Mouse (Mus musculus) CH12.LX (cell line): ENCODE data around the gene Pitpnm2. TPM values are rescaled to one million over a fixed set of nuclear protein-coding genes. Genes with fewer than 3 reads are reported as not detected.

Experiments
- DNase-seq: peaks from one replicate; pipeline ENCODE4 v3.0.0-alpha.2; 2013; ENCODE audit errors: extremely low read depth
- H3K27ac ChIP-seq: 2 replicates; pipeline ENCODE4 v1.5.1; 2012; ENCODE audit warnings: low read depth, mild to moderate bottlenecking, control low read depth, moderate library complexity; ENCODE audit not compliant: insufficient read depth
- H3K27me3 ChIP-seq: replicated peaks from 2 replicates; pipeline ENCODE3; 2012; ENCODE audit warnings: inconsistent platforms
- H3K36me3 ChIP-seq, 2 experiments: replicated peaks in 1 of 2; 2 replicates each; pipeline versions ENCODE3 to v1.6.1; 2012; ENCODE audit warnings: inconsistent platforms in 1 of 2, low read length in 1 of 2, mild to moderate bottlenecking in 1 of 2, mixed read lengths in 1 of 2, moderate library complexity in 1 of 2; ENCODE audit not compliant: control insufficient read depth in 1 of 2, insufficient read depth in 1 of 2
- H3K4me1 ChIP-seq, 2 experiments: 2 replicates each; pipeline ENCODE4 v1.6.1; 2012; ENCODE audit warnings: inconsistent platforms in 1 of 2, moderate library complexity in 1 of 2; ENCODE audit not compliant: insufficient read depth in 2 of 2, control insufficient read depth in 1 of 2
- H3K4me2 ChIP-seq: 2 replicates; pipeline ENCODE4 v1.6.1; 2012; ENCODE audit warnings: low read depth, mild to moderate bottlenecking, control low read depth; ENCODE audit not compliant: poor library complexity, insufficient read depth, severe bottlenecking
- H3K4me3 ChIP-seq, 3 experiments: fragments of 150-350 bp in 1 of 3; sonication (generic) in 1 of 3; replicated peaks in 1 of 3; 2 replicates each; pipeline versions ENCODE3 to v1.5.1; 2011 to 2012; ENCODE audit warnings: low read depth in 2 of 3, low read length in 2 of 3, mild to moderate bottlenecking in 2 of 3, moderate library complexity in 2 of 3, control low read depth in 1 of 3, improper control_type of control experiment in 1 of 3, inconsistent platforms in 1 of 3, mixed read lengths in 1 of 3; ENCODE audit not compliant: poor library complexity in 1 of 3
- H3K79me2 ChIP-seq: replicated peaks from 2 replicates; pipeline ENCODE4 v1.6.1; 2012; ENCODE audit warnings: mild to moderate bottlenecking, moderate library complexity; ENCODE audit not compliant: control insufficient read depth, poor library complexity, insufficient read depth, severe bottlenecking; ENCODE audit errors: extremely low read depth
- H3K9ac ChIP-seq: 2 replicates; pipeline ENCODE4 v1.6.1; 2012; ENCODE audit warnings: low read depth, mild to moderate bottlenecking, control low read depth, moderate library complexity; ENCODE audit not compliant: insufficient read depth
- H3K9me3 ChIP-seq: replicated peaks from 2 replicates; pipeline ENCODE3; 2012; ENCODE audit warnings: low read length, inconsistent platforms, mixed read lengths
- BHLHE40 ChIP-seq: IDR thresholded peaks from 2 replicates; pipeline ENCODE4 v1.6.1; 2011; ENCODE audit warnings: mild to moderate bottlenecking, low read depth, low read length, improper control_type of control experiment
- CHD2 ChIP-seq: IDR thresholded peaks from 2 replicates; pipeline ENCODE4 v1.6.1; 2011; ENCODE audit warnings: low read length, improper control_type of control experiment
- CTCF ChIP-seq, 2 experiments: IDR thresholded peaks in 1 of 2; conservative IDR thresholded peaks in 1 of 2; 2 replicates each; pipeline ENCODE4 v1.5.1; 2011 to 2012; ENCODE audit warnings: low read depth in 2 of 2, low read length in 2 of 2, improper control_type of control experiment in 1 of 2, inconsistent platforms in 1 of 2, mild to moderate bottlenecking in 1 of 2, moderate library complexity in 1 of 2
- E2F4 ChIP-seq: IDR thresholded peaks from 2 replicates; pipeline ENCODE4 v1.6.1; 2011; ENCODE audit warnings: low read depth, low read length, improper control_type of control experiment; ENCODE audit not compliant: insufficient replicate concordance
- ETS1 ChIP-seq: conservative IDR thresholded peaks from 2 replicates; pipeline ENCODE4 v1.6.1; 2012; ENCODE audit warnings: low read depth, mild to moderate bottlenecking, inconsistent platforms, low read length, improper control_type of control experiment, moderate library complexity
- IRF4 ChIP-seq: IDR thresholded peaks from 2 replicates; pipeline ENCODE4 v1.6.1; 2014; ENCODE audit warnings: low read depth, mild to moderate bottlenecking, inconsistent platforms, low read length, improper control_type of control experiment
- JUN ChIP-seq: IDR thresholded peaks from 2 replicates; pipeline ENCODE4 v1.6.1; 2011; ENCODE audit warnings: low read depth, mild to moderate bottlenecking, low read length, improper control_type of control experiment, moderate library complexity; ENCODE audit not compliant: insufficient read depth
- KAT2A ChIP-seq: IDR thresholded peaks from 2 replicates; pipeline ENCODE4 v1.6.1; 2012; ENCODE audit warnings: low read length, improper control_type of control experiment, inconsistent platforms; ENCODE audit not compliant: insufficient replicate concordance
- MAFK ChIP-seq: IDR thresholded peaks from 2 replicates; pipeline ENCODE4 v1.6.1; 2011; ENCODE audit warnings: low read length, improper control_type of control experiment; ENCODE audit not compliant: insufficient replicate concordance
- MAZ ChIP-seq: IDR thresholded peaks from 2 replicates; pipeline ENCODE4 v1.6.1; 2012; ENCODE audit warnings: low read depth, mild to moderate bottlenecking, inconsistent platforms, low read length, improper control_type of control experiment, moderate library complexity
- MEF2A ChIP-seq: IDR thresholded peaks from 2 replicates; pipeline ENCODE4 v1.6.1; 2014; ENCODE audit warnings: low read depth, mild to moderate bottlenecking, inconsistent platforms, low read length, improper control_type of control experiment, borderline replicate concordance
- MXI1 ChIP-seq: IDR thresholded peaks from 2 replicates; pipeline ENCODE4 v1.6.1; 2011; ENCODE audit warnings: mild to moderate bottlenecking, low read depth, low read length, improper control_type of control experiment
- MYC ChIP-seq: IDR thresholded peaks from 2 replicates; pipeline ENCODE4 v1.6.1; 2011; ENCODE audit warnings: low read depth, mild to moderate bottlenecking, improper control_type of control experiment, low read length
- NELFE ChIP-seq: IDR thresholded peaks from 2 replicates; pipeline ENCODE4 v1.6.1; 2011; ENCODE audit warnings: low read depth, low read length, improper control_type of control experiment
- NRF1 ChIP-seq: IDR thresholded peaks from 2 replicates; pipeline ENCODE4 v1.6.1; 2014; ENCODE audit warnings: low read depth, mild to moderate bottlenecking, inconsistent platforms, low read length, improper control_type of control experiment, moderate library complexity
- PAX5 ChIP-seq: IDR thresholded peaks from 2 replicates; pipeline ENCODE4 v1.6.1; 2012; ENCODE audit warnings: low read length, inconsistent platforms, mixed read lengths
- POLR2A ChIP-seq: IDR thresholded peaks from 2 replicates; pipeline ENCODE4 v1.6.1; 2011; ENCODE audit warnings: low read depth, mild to moderate bottlenecking, improper control_type of control experiment, low read length
- POLR2AphosphoS2 ChIP-seq: IDR thresholded peaks from 2 replicates; pipeline ENCODE4 v1.6.1; 2011; ENCODE audit warnings: low read depth, low read length, improper control_type of control experiment
- RAD21 ChIP-seq: IDR thresholded peaks from 2 replicates; pipeline ENCODE4 v1.6.1; 2011; ENCODE audit warnings: low read depth, mild to moderate bottlenecking, low read length, improper control_type of control experiment, moderate library complexity
- RCOR1 ChIP-seq: conservative IDR thresholded peaks from 2 replicates; pipeline ENCODE4 v1.6.1; 2012; ENCODE audit warnings: low read depth, mild to moderate bottlenecking, inconsistent platforms, low read length, improper control_type of control experiment
- SIN3A ChIP-seq: IDR thresholded peaks from 2 replicates; pipeline ENCODE4 v1.6.1; 2012; ENCODE audit warnings: low read length, improper control_type of control experiment, inconsistent platforms
- TCF12 ChIP-seq: IDR thresholded peaks from 2 replicates; pipeline ENCODE4 v1.6.1; 2014; ENCODE audit warnings: low read depth, mild to moderate bottlenecking, inconsistent platforms, low read length, improper control_type of control experiment
- USF1 ChIP-seq: IDR thresholded peaks from 2 replicates; pipeline ENCODE4 v1.6.1; 2014; ENCODE audit warnings: low read depth, mild to moderate bottlenecking, inconsistent platforms, low read length, improper control_type of control experiment
- USF2 ChIP-seq: conservative IDR thresholded peaks from 2 replicates; pipeline ENCODE4 v1.6.1; 2011; ENCODE audit warnings: low read depth, low read length, improper control_type of control experiment
- ZKSCAN1 ChIP-seq: IDR thresholded peaks from 2 replicates; pipeline ENCODE4 v1.6.1; 2012; ENCODE audit warnings: low read depth, inconsistent platforms, low read length, improper control_type of control experiment, borderline replicate concordance
- ZMIZ1 ChIP-seq: IDR thresholded peaks from 2 replicates; pipeline ENCODE4 v1.6.1; 2012; ENCODE audit warnings: low read depth, mild to moderate bottlenecking, inconsistent platforms, low read length, improper control_type of control experiment
- ZNF384 ChIP-seq: IDR thresholded peaks from 2 replicates; pipeline ENCODE4 v1.6.1; 2012; ENCODE audit warnings: low read depth, low read length, improper control_type of control experiment, inconsistent platforms
- dilution Hi-C: fragments of 300-500 bp; cut with MboI; formaldehyde crosslinking; loops from 2 replicates; pipeline ENCODE4 v1.14.3; 2020; ENCODE audit warnings: low sequenced_read_pairs; ENCODE audit not compliant: extremely low pct_unique_long_range_greater_than_20kb, extremely low pct_ligation_motif_present
- in situ Hi-C: fragments of 300-500 bp; cut with MboI; formaldehyde crosslinking; loops from 3 replicates; pipeline ENCODE4 v1.14.3; 2019; ENCODE audit warnings: low sequenced_read_pairs, low pct_ligation_motif_present, low pct_unique_long_range_greater_than_20kb, mixed read lengths
- polyA plus RNA-seq: library from polyadenylated mRNA; unstranded; fragments of >175 nt; gene quantifications from 2 replicates; pipeline ENCODE4 v1.2.1, GENCODE M21; 2012; ENCODE audit warnings: low read depth; ENCODE audit not compliant: insufficient read length
- total RNA-seq, 2 experiments: library from RNA; depleted of rRNA; stranded (reverse); fragments of 300-350 nt in 1 of 2; fragments of >200 nt in 1 of 2; gene quantifications; 2 replicates each; pipeline ENCODE4 v1.2.3; 2012 to 2014

Pitpnm2 gene
- total and polyA plus RNA-seq, 3 experiments = 1.0 to 11.9 (median 5.3) TPM

GRCm38 (mm10) chr5:124269661-124270060 is 20.1 kb upstream of the Pitpnm2 start:
- no peaks in the 10 kb centered on the region for H3K9me3 ChIP-seq
- no peaks in the 10 kb centered on the region for H3K27me3 ChIP-seq
- DNase-seq = no peak
- H3K27ac ChIP-seq = no peak overlapping the region
- H3K79me2 ChIP-seq = no peaks in the 10 kb centered on the region
- no peak overlapping the region for H3K4me2 ChIP-seq
- H3K4me1 ChIP-seq = 0 out of 4 replicates have a peak, but pooled peaks cover 0 to 2% of the 10 kb centered on the region in 2 experiments
- dilution Hi-C loops (no loop called here), in situ Hi-C loops (no loop called here)
- peaks cover 2 to 44% of the 10 kb centered on the region in 2 experiments for H3K36me3 ChIP-seq
- H3K9ac ChIP-seq = no peak overlapping the region
- no peak overlapping the region for H3K4me3 ChIP-seq
- TF ChIP-seq MAZ (no peak), MXI1 (no peak), POLR2A (no peak), NELFE (no peak), NRF1 (no peak)

GRCm38 (mm10) chr5:124267652-124268051 is 18.1 kb upstream of the Pitpnm2 start:
- Histone ChIP-seq H3K36me3 (peaks cover 6 to 59% of the 10 kb centered on the region in 2 experiments), H3K27me3 (no peaks in the 10 kb centered on the region), H3K79me2 (no peaks in the 10 kb centered on the region), H3K9ac (no peak overlapping the region), H3K4me1 (0 out of 4 replicates have a peak, but pooled peaks cover 0 to 2% of the 10 kb centered on the region in 2 experiments), H3K9me3 (no peaks in the 10 kb centered on the region), H3K27ac (no peak overlapping the region), H3K4me2 (no peak overlapping the region), H3K4me3 (no peak overlapping the region)
- TF ChIP-seq POLR2AphosphoS2 (no peak), SIN3A (no peak), USF2 (no peak), MXI1 (no peak), NRF1 (no peak), ZNF384 (no peak), JUN (no peak), E2F4 (no peak)
- DNase-seq = no peak
- in situ Hi-C loops = no loop called here
- dilution Hi-C loops = no loop called here

GRCm38 (mm10) chr5:124266821-124267220 is 17.3 kb upstream of the Pitpnm2 start:
- no peaks in the 10 kb centered on the region for H3K79me2 ChIP-seq
- no peak overlapping the region for H3K4me3 ChIP-seq
- no peak overlapping the region for H3K4me2 ChIP-seq
- no peak overlapping the region for H3K27ac ChIP-seq
- no peak for DNase-seq
- dilution Hi-C loops (no loop called here), in situ Hi-C loops (no loop called here)
- H3K4me1 ChIP-seq = 0 out of 4 replicates have a peak, but pooled peaks cover 0 to 2% of the 10 kb centered on the region in 2 experiments
- no peaks in the 10 kb centered on the region for H3K9me3 ChIP-seq
- no peaks in the 10 kb centered on the region for H3K27me3 ChIP-seq
- no peak overlapping the region for H3K9ac ChIP-seq
- peaks cover 8 to 65% of the 10 kb centered on the region in 2 experiments for H3K36me3 ChIP-seq
- no peak for TF ChIP-seq ETS1
- TF ChIP-seq CTCF (conservative IDR thresholded peaks at IDR 0.05 in 1 of 2, IDR thresholded peaks at IDR 0.05 in 1 of 2; ENCODE audit: low read depth in 2 of 2, low read length in 2 of 2) = no peak
- TF ChIP-seq USF1 = no peak
- TF ChIP-seq PAX5 = no peak
- no peak for TF ChIP-seq TCF12
- no peak for TF ChIP-seq USF2
- TF ChIP-seq ZKSCAN1 = no peak
- TF ChIP-seq KAT2A = no peak
- no peak for TF ChIP-seq BHLHE40
- TF ChIP-seq POLR2A = no peak
- TF ChIP-seq ZMIZ1 = no peak
- no peak for TF ChIP-seq MAFK
- no peak for TF ChIP-seq RAD21
- TF ChIP-seq IRF4 = no peak
- TF ChIP-seq RCOR1 = no peak
- no peak for TF ChIP-seq MEF2A
- TF ChIP-seq NELFE = no peak
- TF ChIP-seq MYC = no peak
- no peak for TF ChIP-seq CHD2
